Mouse (Mus musculus) liver, postnatal 0 days (tissue): ENCODE results near the gene Them7. TPM values are rescaled to one million over a fixed set of nuclear protein-coding genes. Genes with fewer than 3 reads are reported as not detected.

ENCODE experiments used
- ATAC-seq: fragments of 200-750 bp; cut with Nextera tagmentation; 2 replicates; pipeline ENCODE4 v1.8.0; 2017; ENCODE audit warnings: mild to moderate bottlenecking, moderate library complexity
- DNase-seq: peaks from one replicate; pipeline ENCODE4 v3.0.0-alpha.2; 2016
- H3K27ac ChIP-seq: fragments of 300-500 bp; sonication (generic); 2 replicates; pipeline ENCODE4 v1.5.1; 2014; ENCODE audit warnings: antibody characterized with exemption, moderate library complexity, mild to moderate bottlenecking, low read depth
- H3K27me3 ChIP-seq: fragments of 300-500 bp; sonication (generic); 2 replicates; pipeline ENCODE4 v1.6.1; 2014; ENCODE audit warnings: low read length, control low read depth, mixed read lengths; ENCODE audit not compliant: insufficient read depth
- H3K36me3 ChIP-seq: fragments of 300-500 bp; sonication (generic); replicated peaks from 2 replicates; pipeline ENCODE4 v1.6.1; 2014; ENCODE audit warnings: mild to moderate bottlenecking, control low read depth, low read length, moderate library complexity, mixed read lengths; ENCODE audit not compliant: insufficient read depth
- H3K4me1 ChIP-seq: fragments of 300-500 bp; sonication (generic); 2 replicates; pipeline ENCODE4 v1.6.1; 2014; ENCODE audit warnings: antibody characterized with exemption, mild to moderate bottlenecking, control low read depth; ENCODE audit not compliant: insufficient read depth
- H3K4me2 ChIP-seq: fragments of 300-500 bp; sonication (generic); 2 replicates; pipeline ENCODE4 v1.6.1; 2014; ENCODE audit warnings: low read depth, mild to moderate bottlenecking, low read length, moderate library complexity, mixed read lengths
- H3K4me3 ChIP-seq: fragments of 300-500 bp; sonication (generic); 2 replicates; pipeline ENCODE4 v1.5.1; 2014; ENCODE audit warnings: low read depth, low read length
- H3K9ac ChIP-seq: fragments of 300-500 bp; sonication (generic); replicated peaks from 2 replicates; pipeline ENCODE4 v1.6.1; 2014; ENCODE audit warnings: mild to moderate bottlenecking, moderate library complexity
- H3K9me3 ChIP-seq: fragments of 300-500 bp; sonication (generic); 2 replicates; pipeline ENCODE4 v1.6.1; 2016; ENCODE audit warnings: mild to moderate bottlenecking, control low read depth, low read length, mixed read lengths
- CTCF ChIP-seq: sonication (generic); IDR thresholded peaks from 2 replicates; pipeline ENCODE4 v1.5.1; 2016; ENCODE audit warnings: antibody characterized with exemption, low read depth
- EP300 ChIP-seq: IDR thresholded peaks from 2 replicates; pipeline ENCODE4 v1.6.1; 2016; ENCODE audit warnings: antibody characterized with exemption, low read depth, mild to moderate bottlenecking
- WGBS: fragments of 180-500 bp; shearing (Covaris S2); extraction: QIAGEN DNeasy Blood & Tissue Kit; methylation state at CpG from one replicate; pipeline ENCODE4 v1.1.7; 2014; ENCODE audit not compliant: insufficient replicate concordance; 5-methylcytosine and 5-hydroxymethylcytosine counted together
- polyA plus RNA-seq: library from polyadenylated mRNA; unstranded; fragments of >200 nt; fragmentation: Nextera tagmentation; extraction: Ambion mirVana; gene quantifications from 2 replicates; pipeline ENCODE4 v1.2.1, GENCODE M21; 2015

Gene Them7
- polyA plus RNA-seq, 1 experiment from 2014 or later = 6.6 TPM

DNA sequence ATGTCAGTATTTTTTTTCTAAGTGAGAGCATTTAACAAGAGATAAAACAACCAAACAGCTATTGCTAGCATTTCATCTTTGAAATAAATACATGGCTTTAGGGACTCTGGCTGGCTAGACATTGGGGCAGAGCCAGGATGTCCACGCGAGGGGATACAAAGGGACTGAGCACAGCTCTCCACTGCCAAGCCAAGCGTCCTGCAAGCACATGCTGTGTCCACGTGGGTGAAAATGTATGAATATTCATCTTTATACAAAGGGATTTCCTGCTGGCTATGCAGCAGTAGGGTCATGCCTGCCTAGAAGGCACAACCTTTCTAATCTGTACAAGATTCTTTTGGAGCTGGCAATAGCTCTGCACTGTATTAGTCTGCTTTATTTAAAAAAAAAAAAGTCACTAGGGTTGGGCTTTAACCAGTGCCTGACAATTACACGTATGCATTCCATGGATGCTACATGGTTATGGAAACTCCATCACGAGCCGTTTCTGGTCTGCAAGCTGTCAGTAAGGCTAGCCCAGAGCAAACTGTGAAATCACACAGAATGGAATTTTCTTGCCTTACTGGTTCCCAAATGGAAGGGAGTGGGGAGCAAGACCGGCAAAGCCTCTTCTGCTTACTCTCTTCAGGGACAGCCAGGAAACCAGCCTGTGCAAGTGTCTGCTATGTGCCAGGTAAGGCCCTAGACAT lies 192.7 kb downstream of the Them7 start:
- no peak overlapping the region for H3K27ac ChIP-seq
- H3K36me3 ChIP-seq = no peaks in the 10 kb centered on the region
- H3K4me3 ChIP-seq = no peak overlapping the region
- H3K4me1 ChIP-seq = no peaks in the 10 kb centered on the region
- no peaks in the 10 kb centered on the region for H3K9me3 ChIP-seq
- ATAC-seq = no peak
- DNase-seq = no peak
- TF ChIP-seq CTCF = no peak
- TF ChIP-seq EP300 = no peak
- no peak overlapping the region for H3K4me2 ChIP-seq
- no peaks in the 10 kb centered on the region for H3K27me3 ChIP-seq
- 69% methylated on average over 8 of the region's 8 CpGs for WGBS
- no peak overlapping the region for H3K9ac ChIP-seq

DNA sequence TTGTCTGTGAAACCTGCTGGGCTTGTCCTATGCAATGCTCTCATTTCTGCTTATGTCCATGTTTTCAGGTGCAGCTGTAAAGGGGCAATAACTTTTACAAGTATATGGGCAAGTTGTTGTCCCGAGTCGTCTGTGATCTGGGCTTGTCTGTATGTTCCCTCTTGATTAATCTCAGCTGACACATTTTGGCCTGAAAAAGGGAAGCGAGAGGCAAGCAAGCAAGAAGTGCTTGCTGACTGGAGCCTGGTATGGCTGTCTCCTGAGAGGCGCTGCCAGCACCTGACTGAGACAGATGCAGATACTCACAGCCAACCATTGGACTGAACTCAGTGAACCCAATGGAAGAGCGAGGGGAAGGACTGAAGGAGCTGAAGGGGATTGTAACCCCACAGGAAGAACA lies 193.5 kb downstream of the Them7 start:
- DNase-seq = no peak
- no peak for ATAC-seq
- no peak overlapping the region for H3K4me3 ChIP-seq
- no peaks in the 10 kb centered on the region for H3K9me3 ChIP-seq
- no peaks in the 10 kb centered on the region for H3K36me3 ChIP-seq
- no peak for TF ChIP-seq CTCF
- no peak for TF ChIP-seq EP300
- no peak overlapping the region for H3K4me2 ChIP-seq
- 39% methylated on average over 5 of the region's 5 CpGs for WGBS
- no peaks in the 10 kb centered on the region for H3K27me3 ChIP-seq
- no peak overlapping the region for H3K27ac ChIP-seq
- H3K4me1 ChIP-seq = no peaks in the 10 kb centered on the region
- H3K9ac ChIP-seq = no peak overlapping the region

GRCm38 (mm10) chr2:105418629-105419227 lies 194.6 kb downstream of the Them7 start:
- H3K27me3 ChIP-seq = no peaks in the 10 kb centered on the region
- no peaks in the 10 kb centered on the region for H3K9me3 ChIP-seq
- H3K4me3 ChIP-seq = no peak overlapping the region
- no peaks in the 10 kb centered on the region for H3K36me3 ChIP-seq
- H3K27ac ChIP-seq = no peak overlapping the region
- 83% methylated on average over 12 of the region's 12 CpGs for WGBS
- H3K9ac ChIP-seq = no peak overlapping the region
- TF ChIP-seq CTCF (no peak), EP300 (no peak)
- DNase-seq (no peak), ATAC-seq (no peak)
- no peaks in the 10 kb centered on the region for H3K4me1 ChIP-seq
- H3K4me2 ChIP-seq = no peak overlapping the region

- Histone ChIP-seq H3K4me3 (no peak overlapping the region), H3K4me1 (no peaks in the 10 kb centered on the region), H3K27ac (no peak overlapping the region), H3K27me3 (0 out of 2 replicates have a peak, but pooled peaks cover 4% of the 10 kb centered on the region), H3K4me2 (peak overlapping the region; percentile 18; the same call in 1 of the 2 replicates), H3K9me3 (no peaks in the 10 kb centered on the region), H3K36me3 (no peaks in the 10 kb centered on the region), H3K9ac (no peak overlapping the region)
- DNase-seq (no peak), ATAC-seq (no peak)
- TF ChIP-seq CTCF = no peak
- no peak for TF ChIP-seq EP300
- WGBS = 43% methylated on average over 8 of the region's 8 CpGs
Observed at GRCm38 (mm10) chr2:105427447-105427846, 203.3 kb downstream of the Them7 start.

GRCm38 (mm10) chr2:105428029-105428428 lies 203.9 kb downstream of the Them7 start:
- Histone ChIP-seq H3K9ac (no peak overlapping the region), H3K36me3 (no peaks in the 10 kb centered on the region), H3K4me3 (no peak overlapping the region), H3K27ac (no peak overlapping the region), H3K4me2 (peak overlapping the region; percentile 2; the same call in 1 of the 2 replicates), H3K27me3 (0 out of 2 replicates have a peak, but pooled peaks cover 4% of the 10 kb centered on the region), H3K9me3 (no peaks in the 10 kb centered on the region), H3K4me1 (no peaks in the 10 kb centered on the region)
- DNase-seq (peak; percentile 68), ATAC-seq (no peak)
- TF ChIP-seq CTCF (peak; percentile 89), EP300 (no peak)
- 2% methylated on average over 12 of the region's 12 CpGs for whole genome bisulfite sequencing

DNA sequence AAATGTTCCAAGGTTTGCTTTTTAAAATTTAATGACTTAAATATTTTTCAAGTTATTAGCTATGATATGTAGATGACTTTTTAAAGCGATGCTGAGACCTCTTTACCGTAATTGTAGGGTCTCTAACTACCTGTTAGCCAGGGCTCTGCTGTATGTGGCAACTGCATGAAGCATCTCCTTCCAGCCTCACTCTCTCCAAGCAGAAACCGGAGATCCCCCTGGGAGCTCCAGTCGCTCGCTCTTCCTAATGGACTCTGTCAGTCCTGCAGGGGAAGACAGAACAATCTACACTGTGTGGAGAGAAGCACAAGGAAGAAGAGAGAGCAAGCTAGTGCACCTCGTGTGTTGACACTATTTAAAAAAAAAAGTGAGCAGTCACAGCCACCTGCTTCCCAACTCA lies 204.3 kb downstream of the Them7 start:
- Histone ChIP-seq H3K9ac (no peak overlapping the region), H3K36me3 (no peaks in the 10 kb centered on the region), H3K27me3 (0 out of 2 replicates have a peak, but pooled peaks cover 4% of the 10 kb centered on the region), H3K4me2 (no peak overlapping the region), H3K27ac (no peak overlapping the region), H3K4me1 (no peaks in the 10 kb centered on the region), H3K4me3 (no peak overlapping the region), H3K9me3 (no peaks in the 10 kb centered on the region)
- ATAC-seq = no peak
- TF ChIP-seq EP300 (no peak), CTCF (no peak)
- no peak for DNase-seq
- WGBS = 26% methylated on average over 6 of the region's 6 CpGs

Other genes starting within 250 kb of the Them7 start
- gene Eif3m, start 207.2 kb upstream of the Them7 start, polyA plus RNA-seq = 126 and 128 TPM in 2 replicates
- gene Gm11060, start 132.3 kb upstream of the Them7 start, polyA plus RNA-seq = not detected in 2 replicates
- 0.86 and 1.1 TPM in 2 replicates for gene Wt1, start 97.8 kb upstream of the Them7 start, polyA plus RNA-seq
- 8.6 and 9.2 TPM in 2 replicates for gene Rcn1, start 175.0 kb downstream of the Them7 start, polyA plus RNA-seq